Mouse (Mus musculus) embryonic facial prominence, embryonic 11.5 days (tissue): Measurements from ENCODE around the gene Zfp2. TPM values are rescaled to one million over a fixed set of nuclear protein-coding genes. Genes with fewer than 3 reads are reported as not detected.

ENCODE experiments used
- ATAC-seq: fragments of 200-750 bp; cut with Nextera tagmentation; replicated peaks from 2 replicates; pipeline ENCODE4 v1.8.0; 2017; ENCODE audit warnings: low read depth; ENCODE audit not compliant: insufficient number of reproducible peaks, low FRiP score, low TSS enrichment
- DNase-seq: peaks from one replicate; pipeline ENCODE4 v3.0.0-alpha.2; 2015; ENCODE audit warnings: low spot score
- H3K27ac ChIP-seq: fragments of 300-500 bp; sonication (generic); replicated peaks from 2 replicates; pipeline ENCODE4 v1.5.1; 2014; ENCODE audit warnings: mild to moderate bottlenecking, low read depth, low read length, control low read depth
- H3K27me3 ChIP-seq: fragments of 300-500 bp; sonication (generic); 2 replicates; pipeline ENCODE4 v1.6.1; 2014; ENCODE audit warnings: mild to moderate bottlenecking, low read length, moderate library complexity, mixed read lengths; ENCODE audit not compliant: control insufficient read depth, insufficient read depth
- H3K36me3 ChIP-seq: fragments of 300-500 bp; sonication (generic); replicated peaks from 2 replicates; pipeline ENCODE4 v1.6.1; 2014; ENCODE audit warnings: low read depth, mild to moderate bottlenecking, low read length, moderate library complexity, mixed read lengths; ENCODE audit not compliant: control insufficient read depth, insufficient read depth
- H3K4me1 ChIP-seq: fragments of 300-500 bp; sonication (generic); 2 replicates; pipeline ENCODE4 v1.6.1; 2014; ENCODE audit warnings: low read length, mixed read lengths; ENCODE audit not compliant: control insufficient read depth, insufficient read depth
- H3K4me2 ChIP-seq: fragments of 300-500 bp; sonication (generic); 2 replicates; pipeline ENCODE4 v1.6.1; 2014; ENCODE audit warnings: low read depth, mild to moderate bottlenecking, control low read depth, low read length, moderate library complexity
- H3K4me3 ChIP-seq: fragments of 300-500 bp; sonication (generic); 2 replicates; pipeline ENCODE4 v1.5.1; 2014; ENCODE audit warnings: low read depth, low read length, control low read depth
- H3K9ac ChIP-seq: fragments of 300-500 bp; sonication (generic); replicated peaks from 2 replicates; pipeline ENCODE4 v1.6.1; 2014; ENCODE audit warnings: mild to moderate bottlenecking, control low read depth, low read length
- H3K9me3 ChIP-seq: fragments of 300-500 bp; sonication (generic); replicated peaks from 2 replicates; pipeline ENCODE4 v1.6.1; 2016; ENCODE audit warnings: mild to moderate bottlenecking, low read length, inconsistent platforms, mixed read lengths; ENCODE audit not compliant: control insufficient read depth
- WGBS: fragments of 180-500 bp; shearing (Covaris S2); extraction: QIAGEN DNeasy Blood & Tissue Kit; methylation state at CpG from one replicate; pipeline ENCODE4 v1.1.7; 2014; 5-methylcytosine and 5-hydroxymethylcytosine counted together
- polyA plus RNA-seq: library from polyadenylated mRNA; unstranded; fragments of >200 nt; fragmentation: Nextera tagmentation; extraction: Ambion mirVana; gene quantifications from 2 replicates; pipeline ENCODE4 v1.2.1, GENCODE M21; 2014

The Zfp2 gene
- polyA plus RNA-seq, 1 experiment from 2014 or later = 24.5 TPM

DNA sequence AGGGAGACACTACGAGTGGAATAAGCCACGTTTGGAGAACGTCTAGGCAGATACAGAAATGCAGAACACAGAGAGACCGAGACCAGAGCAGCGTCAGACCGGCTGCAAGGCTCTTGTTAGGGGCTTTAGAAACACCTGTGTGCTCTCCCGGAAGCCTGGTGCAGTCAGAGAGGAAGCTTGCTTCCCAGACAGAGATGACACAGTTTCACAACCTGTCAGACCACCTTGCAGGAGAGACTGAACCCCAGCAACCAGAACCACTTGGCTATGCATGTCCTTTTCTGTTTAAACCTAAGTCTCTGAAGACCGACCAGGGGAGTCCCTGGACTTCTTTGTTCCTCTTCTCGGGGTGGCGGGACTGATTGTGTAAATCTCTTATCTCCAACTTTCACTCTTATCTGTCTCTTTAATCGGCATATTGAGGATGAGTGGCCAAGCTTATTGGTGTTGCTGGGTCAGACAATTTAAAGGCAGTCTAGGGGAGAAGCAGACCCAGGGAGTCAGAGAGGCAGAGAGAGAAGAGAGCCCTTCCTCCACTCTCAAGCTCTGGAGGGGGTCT, 65.7 kb downstream of the Zfp2 start, which contains the start of gene Grm6:
Gene Grm6, plus strand, starts transcription at position 509 of the 559 bp plus-strand sequence.
- Histone ChIP-seq H3K27me3 (peaks cover 37% of the 10 kb centered on the region), H3K27ac (no peak within 1 kb of the TSS), H3K4me3 (peak within 1 kb of the TSS; percentile 43), H3K9me3 (no peaks in the 10 kb centered on the region), H3K36me3 (no peaks in the 10 kb centered on the region), H3K9ac (peak within 1 kb of the TSS; percentile 44), H3K4me1 (peaks cover 8% of the 10 kb centered on the region; the same call in 1 of the 2 replicates), H3K4me2 (peak within 1 kb of the TSS; percentile 90)
- DNase-seq (peak; percentile 8), ATAC-seq (no peak)
- 2% methylated on average over 11 of the region's 11 CpGs for whole genome bisulfite sequencing

DNA sequence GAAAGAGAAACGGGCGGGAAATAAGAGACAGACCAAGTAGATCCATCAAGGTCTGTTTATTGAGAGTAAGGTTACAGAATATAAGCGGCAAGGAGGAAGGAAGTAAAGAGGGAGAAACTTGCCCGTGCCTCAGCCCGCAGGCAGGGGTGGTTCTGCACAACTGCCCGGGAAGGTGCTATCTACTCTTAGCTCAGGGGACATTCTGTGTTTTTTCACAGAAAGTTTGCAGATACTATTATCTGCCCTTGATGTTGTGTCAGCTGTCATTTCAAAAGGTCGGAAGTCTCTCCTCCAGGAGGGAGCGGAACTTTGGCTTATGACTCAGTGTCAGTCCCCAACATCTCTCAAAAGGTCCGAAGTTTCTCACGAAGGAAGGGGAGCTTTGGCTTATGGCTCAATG, 66.7 kb downstream of the Zfp2 start:
- Histone ChIP-seq H3K9me3 (no peaks in the 10 kb centered on the region), H3K27me3 (peaks cover 37% of the 10 kb centered on the region), H3K27ac (no peak overlapping the region), H3K4me3 (no peak overlapping the region), H3K4me2 (no peak overlapping the region), H3K9ac (no peak overlapping the region), H3K36me3 (no peaks in the 10 kb centered on the region), H3K4me1 (peaks cover 8% of the 10 kb centered on the region; the same call in 1 of the 2 replicates)
- DNase-seq = no peak
- WGBS = 5% methylated on average over 10 of the region's 10 CpGs
- ATAC-seq = no peak

Other genes with a start within 250 kb of the Zfp2 start
- gene Zfp354c, start 88.4 kb downstream of the Zfp2 start, polyA plus RNA-seq = 51.4 and 56.1 TPM in 2 replicates
- gene Zfp879, start 74.6 kb downstream of the Zfp2 start, polyA plus RNA-seq = 0.78 and 1.00 TPM in 2 replicates
- not detected in 2 replicates for gene Grm6, start 65.5 kb downstream of the Zfp2 start, polyA plus RNA-seq
- gene Zfp454, start 28.5 kb downstream of the Zfp2 start, polyA plus RNA-seq = 17.6 and 21.6 TPM in 2 replicates
- gene Zfp354b, start 15.5 kb upstream of the Zfp2 start, polyA plus RNA-seq = 1.7 and 2.1 TPM in 2 replicates
- not detected in 2 replicates for gene 4933414I15Rik, start 27.6 kb upstream of the Zfp2 start, polyA plus RNA-seq
- 0.25 and 0.79 TPM in 2 replicates for gene Prop1, start 37.6 kb upstream of the Zfp2 start, polyA plus RNA-seq
- gene Olfr1378, start 50.4 kb upstream of the Zfp2 start, polyA plus RNA-seq = not detected in 2 replicates
- not detected in 2 replicates for gene Olfr1377, start 65.8 kb upstream of the Zfp2 start, polyA plus RNA-seq
- not detected in 2 replicates for gene Olfr51, start 87.4 kb upstream of the Zfp2 start, polyA plus RNA-seq
- 0.15 TPM in 1 of 2 replicates, not detected in the other for gene Olfr54, start 98.1 kb upstream of the Zfp2 start, polyA plus RNA-seq
- gene Olfr1375, start 131.9 kb upstream of the Zfp2 start, polyA plus RNA-seq = not detected in 2 replicates
- 8.6 and 11.4 TPM in 2 replicates for gene Zfp354a, start 143.1 kb upstream of the Zfp2 start, polyA plus RNA-seq